Mouse (Mus musculus) heart, postnatal 14 days (tissue): Measurements from ENCODE around the gene Snapc5. TPM values are rescaled to one million over a fixed set of nuclear protein-coding genes. Genes with fewer than 3 reads are reported as not detected.
A peak's percentile ranks its signal among the peaks of the same experiment; 100 is the strongest.

Experiments
- DNase-seq, 2 experiments: peaks; one replicate each; pipeline ENCODE4 v3.0.0; 2021 to 2022
- intact Hi-C: fragments of 180-260 bp; cut with DNase I; formaldehyde crosslinking; loops from one replicate; pipeline ENCODE4 v1.15.1; 2025
- microRNA-seq, 2 experiments: library from miRNA; unstranded; fragments of <30 nt; microRNA quantifications; one replicate each; pipeline ENCODE4 v1.2.0; 2021 to 2022
- total RNA-seq, 2 experiments: library from RNA; stranded (reverse); gene quantifications; 2 replicates each; pipeline ENCODE4 v1.2.3; 2021

Gene Snapc5
- total RNA-seq, 2 experiments from 2014 or later, result 20.0 to 22.9 TPM

DNA sequence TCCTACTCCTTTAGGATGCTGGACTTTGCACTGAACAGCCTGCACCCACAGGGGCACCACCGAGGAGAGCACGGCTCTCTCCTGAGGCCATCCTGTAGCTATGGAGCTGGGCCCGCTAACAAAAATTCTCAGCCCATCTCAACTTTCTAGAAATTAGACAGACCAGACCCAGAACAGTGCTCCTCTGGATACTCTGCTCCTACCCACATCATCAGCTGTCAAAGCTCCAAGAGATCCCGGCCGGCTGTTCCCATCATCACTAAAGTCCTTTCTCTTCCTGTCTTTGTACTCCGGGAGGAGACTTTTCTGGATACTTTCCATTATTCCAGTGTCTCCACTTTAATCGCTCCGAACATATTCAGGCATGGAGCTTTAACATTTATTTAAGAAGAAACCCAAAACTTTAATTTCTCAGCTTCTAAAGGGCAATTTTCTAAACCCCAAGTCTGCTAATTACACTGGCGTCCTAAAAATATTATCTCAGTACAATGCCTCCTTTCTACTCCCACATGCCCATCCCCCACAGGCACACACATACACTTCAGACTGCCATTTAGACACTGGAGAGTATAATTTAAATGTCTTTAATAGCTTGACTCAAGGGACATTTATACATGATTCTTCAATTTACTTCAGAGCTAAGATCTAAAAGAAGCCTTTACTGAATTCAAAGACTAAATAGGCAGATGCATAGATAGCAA is 53.3 kb downstream of the Snapc5 start:
- intact Hi-C loops, result no loop called here
- DNase-seq, result peak; percentile 47 to 67

Small RNAs within 50 kb of the gene (microRNA-seq; reads per million reads assigned to microRNA genes)
- 0 reads per million in 2 experiments for gene Gm24106

Other genes with a start within 250 kb of the Snapc5 start
- gene Smad6, start 157.2 kb upstream of the Snapc5 start, total RNA-seq, result 10 to 100 TPM; 13.6 to 15.5 TPM
- under 1 TPM; 0.14 to 0.29 TPM for gene Lctl, start 62.1 kb upstream of the Snapc5 start, total RNA-seq
- 1 to 10 TPM; 1.9 to 3.8 TPM for gene Zwilch, start 6.2 kb upstream of the Snapc5 start, total RNA-seq
- gene Rpl4, start 5.9 kb upstream of the Snapc5 start, total RNA-seq, result 100 to 1,000 TPM; 461 to 503 TPM
- 1 to 10 TPM; 1.2 to 1.6 TPM for gene Uchl4, start 55.9 kb downstream of the Snapc5 start, total RNA-seq
- 10 to 100 TPM; 50.0 to 52.9 TPM for gene Map2k1, start 74.4 kb downstream of the Snapc5 start, total RNA-seq
- 10 to 100 TPM; 11.2 to 12.1 TPM for gene Tipin, start 102.3 kb downstream of the Snapc5 start, total RNA-seq
- 10 to 100 TPM; 22.6 to 25.1 TPM for gene Dis3l, start 162.0 kb downstream of the Snapc5 start, total RNA-seq
- 1 to 10 TPM; 3.6 to 4.2 TPM for gene Megf11, start 206.4 kb downstream of the Snapc5 start, total RNA-seq